Mouse (Mus musculus): ENCODE results near the gene Arid1b.

The Arid1b gene

GRCm38 (mm10) chr17:5194157-5194916, 200.2 kb downstream of the Arid1b start:
- no peak for DNase-seq (ENCODE audit: low spot score)

- no peak for DNase-seq (ENCODE audit: low spot score)
These were observed 201.3 kb downstream of the Arid1b start for GRCm38 (mm10) chr17:5195397-5195796.

GRCm38 (mm10) chr17:5196005-5196404, 201.9 kb downstream of the Arid1b start:
- DNase-seq (ENCODE audit: low spot score), result no peak

- DNase-seq (ENCODE audit: low spot score), result no peak
These were observed 202.4 kb downstream of the Arid1b start for GRCm38 (mm10) chr17:5196508-5196907.

- DNase-seq (ENCODE audit: low spot score), result no peak
These were observed 203.0 kb downstream of the Arid1b start for GRCm38 (mm10) chr17:5197083-5197482.

GRCm38 (mm10) chr17:5197765-5198164, 203.6 kb downstream of the Arid1b start:
- DNase-seq (ENCODE audit: low spot score), result no peak

- DNase-seq (ENCODE audit: low spot score), result no peak
These were observed 204.1 kb downstream of the Arid1b start for GRCm38 (mm10) chr17:5198252-5198651.

- DNase-seq (ENCODE audit: low spot score), result no peak
These were observed 204.7 kb downstream of the Arid1b start for GRCm38 (mm10) chr17:5198811-5199210.

- no peak for DNase-seq (ENCODE audit: low spot score)
These were observed 206.5 kb downstream of the Arid1b start for GRCm38 (mm10) chr17:5200638-5201037.

GRCm38 (mm10) chr17:5201859-5202598, 207.9 kb downstream of the Arid1b start:
- DNase-seq (ENCODE audit: low spot score), result peak; percentile 86

- DNase-seq (ENCODE audit: low spot score), result no peak
These were observed 208.6 kb downstream of the Arid1b start for GRCm38 (mm10) chr17:5202756-5203155.

- peak; percentile 59 for DNase-seq (ENCODE audit: low spot score)
These were observed 209.4 kb downstream of the Arid1b start for GRCm38 (mm10) chr17:5203346-5204102.

- DNase-seq (ENCODE audit: low spot score), result peak; percentile 59
These were observed 210.1 kb downstream of the Arid1b start for GRCm38 (mm10) chr17:5204103-5204665.

- DNase-seq (ENCODE audit: low spot score), result peak; percentile 68
These were observed 211.0 kb downstream of the Arid1b start for GRCm38 (mm10) chr17:5205163-5205581.

- DNase-seq (ENCODE audit: low spot score), result peak; percentile 89
These were observed 212.6 kb downstream of the Arid1b start for GRCm38 (mm10) chr17:5206731-5207130.

GRCm38 (mm10) chr17:5207881-5208280, 213.7 kb downstream of the Arid1b start:
- DNase-seq (ENCODE audit: low spot score), result no peak

- DNase-seq (ENCODE audit: low spot score), result peak; percentile 28
These were observed 214.2 kb downstream of the Arid1b start for GRCm38 (mm10) chr17:5208362-5208761.

- no peak for DNase-seq (ENCODE audit: low spot score)
These were observed 214.9 kb downstream of the Arid1b start for GRCm38 (mm10) chr17:5209076-5209475.

GRCm38 (mm10) chr17:5210101-5210727, 216.1 kb downstream of the Arid1b start:
- DNase-seq (ENCODE audit: low spot score), result peak; percentile 86

GRCm38 (mm10) chr17:5210891-5211290, 216.8 kb downstream of the Arid1b start:
- DNase-seq (ENCODE audit: low spot score), result no peak

- peak; percentile 58 for DNase-seq (ENCODE audit: low spot score)
These were observed 218.0 kb downstream of the Arid1b start for GRCm38 (mm10) chr17:5212166-5212565.

GRCm38 (mm10) chr17:5213441-5213840, 219.3 kb downstream of the Arid1b start:
- no peak for DNase-seq (ENCODE audit: low spot score)

Data from adipocyte (in vitro differentiated cells).